Mouse (Mus musculus) forebrain, embryonic 16.5 days (tissue): ENCODE measurements at regions not wholly inside any gene's neighbourhood (a gene's known extent, or its start where the extent isn't known, plus 50 kb on each side); places are given as distances from the start of the nearest gene placed in this dataset.
A peak's percentile ranks its signal among the peaks of the same experiment; 100 is the strongest.

Experiments
- ATAC-seq: fragments of 200-750 bp; cut with Nextera tagmentation; 2 replicates; pipeline ENCODE4 v1.8.0; 2017; ENCODE audit warnings: mild to moderate bottlenecking, moderate library complexity
- H3K27ac ChIP-seq: fragments of 300-500 bp; sonication (generic); 2 replicates; pipeline ENCODE4 v1.5.1; 2014; ENCODE audit warnings: low read length, control low read depth
- H3K27me3 ChIP-seq: fragments of 300-500 bp; sonication (generic); replicated peaks from 2 replicates; pipeline ENCODE4 v1.6.1; 2014; ENCODE audit warnings: low read length; ENCODE audit not compliant: control insufficient read depth, insufficient read depth
- H3K36me3 ChIP-seq: fragments of 300-500 bp; sonication (generic); 2 replicates; pipeline ENCODE4 v1.6.1; 2014; ENCODE audit not compliant: control insufficient read depth, insufficient read depth
- H3K4me1 ChIP-seq: fragments of 300-500 bp; sonication (generic); replicated peaks from 2 replicates; pipeline ENCODE4 v1.6.1; 2014; ENCODE audit warnings: low read length; ENCODE audit not compliant: control insufficient read depth, insufficient read depth
- H3K4me2 ChIP-seq: fragments of 300-500 bp; sonication (generic); 2 replicates; pipeline ENCODE4 v1.6.1; 2014; ENCODE audit warnings: mild to moderate bottlenecking, low read length, control low read depth
- H3K4me3 ChIP-seq: fragments of 300-500 bp; sonication (generic); replicated peaks from 2 replicates; pipeline ENCODE4 v1.5.1; 2014; ENCODE audit warnings: mild to moderate bottlenecking, low read length, control low read depth
- H3K9ac ChIP-seq: fragments of 300-500 bp; sonication (generic); replicated peaks from 2 replicates; pipeline ENCODE4 v1.6.1; 2014; ENCODE audit warnings: low read depth, low read length, control low read depth
- H3K9me3 ChIP-seq: fragments of 300-500 bp; sonication (generic); 2 replicates; pipeline ENCODE4 v1.6.1; 2016; ENCODE audit warnings: low read length; ENCODE audit not compliant: control insufficient read depth
- WGBS: fragments of 180-500 bp; shearing (Covaris S2); extraction: QIAGEN DNeasy Blood & Tissue Kit; methylation state at CpG from one replicate; pipeline ENCODE4 v1.1.7; 2014; 5-methylcytosine and 5-hydroxymethylcytosine counted together

DNA sequence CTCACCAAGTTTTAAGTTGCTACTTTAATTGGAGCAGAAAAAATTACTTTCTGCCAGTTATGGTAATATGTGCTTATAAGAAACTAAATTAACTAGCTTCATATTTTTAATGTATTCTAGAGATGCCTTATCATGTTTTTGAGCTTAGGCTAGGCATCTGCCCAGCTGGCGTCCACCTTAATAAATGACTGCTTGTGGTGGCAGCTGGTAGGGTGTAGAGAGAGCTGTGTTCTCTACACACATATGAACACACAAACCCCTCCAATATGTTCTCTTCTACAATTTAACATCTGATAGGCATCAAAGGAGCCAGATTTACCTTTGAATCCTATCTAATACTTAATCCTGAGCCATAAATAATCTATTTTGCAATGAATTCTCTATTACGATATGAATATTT, 173.4 kb downstream of the Gm4340 start:
- peak; percentile 89 for ATAC-seq
- no peak overlapping the region for H3K9ac ChIP-seq
- H3K4me2 ChIP-seq = no peak overlapping the region
- H3K36me3 ChIP-seq = no peaks in the 10 kb centered on the region
- WGBS = 67% methylated on average over 2 of the region's 2 CpGs
- no peaks in the 10 kb centered on the region for H3K27me3 ChIP-seq
- H3K4me3 ChIP-seq = no peak overlapping the region
- no peak overlapping the region for H3K27ac ChIP-seq
- H3K4me1 ChIP-seq = no peaks in the 10 kb centered on the region
- H3K9me3 ChIP-seq = no peaks in the 10 kb centered on the region

DNA sequence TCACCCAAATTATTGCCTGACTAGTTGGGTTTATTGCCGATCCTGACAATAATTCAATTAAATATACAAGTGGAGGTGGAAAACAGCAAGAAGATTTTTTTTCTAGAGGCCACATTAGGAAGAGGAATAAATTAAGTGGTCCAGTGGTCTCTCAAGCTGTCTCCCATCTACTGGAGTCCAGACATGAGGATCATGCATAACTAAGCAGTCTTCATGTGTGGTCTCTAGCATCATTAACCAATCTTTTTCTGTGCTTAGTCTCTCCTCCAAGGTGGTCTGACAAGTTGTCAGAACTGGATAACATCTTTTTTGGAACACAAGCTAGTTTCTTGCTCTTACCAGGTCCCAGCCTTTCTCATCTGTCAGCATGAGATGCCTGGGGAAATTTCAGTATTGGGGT, 180.7 kb downstream of the Gm4340 start:
- 60% methylated on average over 1 of the region's 1 CpGs for WGBS
- no peaks in the 10 kb centered on the region for H3K4me1 ChIP-seq
- H3K27me3 ChIP-seq = no peaks in the 10 kb centered on the region
- no peak overlapping the region for H3K27ac ChIP-seq
- peak; percentile 62 for ATAC-seq
- H3K4me2 ChIP-seq = no peak overlapping the region
- H3K4me3 ChIP-seq = no peak overlapping the region
- H3K36me3 ChIP-seq = no peaks in the 10 kb centered on the region
- H3K9me3 ChIP-seq = no peaks in the 10 kb centered on the region
- H3K9ac ChIP-seq = no peak overlapping the region

DNA sequence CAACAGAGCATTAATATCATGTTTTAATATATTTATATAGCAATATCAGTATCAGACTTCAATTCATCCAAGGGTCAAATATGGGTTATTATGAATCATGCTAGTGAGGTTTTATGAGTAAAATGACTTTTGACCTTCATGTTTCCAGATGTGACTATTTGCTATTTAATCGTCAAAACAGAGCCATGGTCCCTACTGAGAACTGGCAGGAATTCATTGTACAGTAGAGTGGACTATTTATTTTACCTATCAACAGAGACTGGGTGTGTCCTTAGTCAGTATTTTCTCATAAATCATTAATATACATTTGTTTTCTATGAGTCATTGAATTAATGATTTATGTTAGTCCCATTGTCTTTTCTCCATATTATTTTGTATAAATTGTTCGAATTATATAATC, 194.4 kb downstream of the Gm4340 start:
- Histone ChIP-seq H3K4me1 (no peaks in the 10 kb centered on the region), H3K36me3 (no peaks in the 10 kb centered on the region), H3K9me3 (no peaks in the 10 kb centered on the region), H3K4me2 (no peak overlapping the region), H3K4me3 (no peak overlapping the region), H3K27ac (no peak overlapping the region), H3K27me3 (no peaks in the 10 kb centered on the region), H3K9ac (no peak overlapping the region)
- no peak for ATAC-seq
- 75% methylated on average over 2 of the region's 2 CpGs for WGBS

DNA sequence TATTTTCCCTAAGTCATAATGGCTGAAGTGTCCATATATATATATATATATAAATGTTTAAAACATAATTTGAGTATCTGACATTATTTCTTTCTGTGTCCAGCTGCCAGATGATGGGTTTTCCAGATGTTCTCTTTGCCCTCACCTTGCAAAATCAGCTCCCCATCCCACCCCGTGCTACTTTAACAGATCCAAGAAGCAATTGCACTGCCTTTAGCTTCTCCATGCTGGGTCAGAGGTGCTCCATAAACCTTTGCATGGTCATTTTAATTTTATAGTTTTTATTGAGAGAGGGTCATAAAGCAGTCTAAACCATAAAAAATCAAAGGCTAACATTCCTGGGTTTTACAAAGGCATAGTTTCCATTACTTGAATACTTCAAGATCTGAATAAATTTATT, 201.9 kb downstream of the Gm4340 start:
- WGBS = 94% methylated on average over 1 of the region's 1 CpGs
- ATAC-seq = no peak
- H3K27ac ChIP-seq = no peak overlapping the region

DNA sequence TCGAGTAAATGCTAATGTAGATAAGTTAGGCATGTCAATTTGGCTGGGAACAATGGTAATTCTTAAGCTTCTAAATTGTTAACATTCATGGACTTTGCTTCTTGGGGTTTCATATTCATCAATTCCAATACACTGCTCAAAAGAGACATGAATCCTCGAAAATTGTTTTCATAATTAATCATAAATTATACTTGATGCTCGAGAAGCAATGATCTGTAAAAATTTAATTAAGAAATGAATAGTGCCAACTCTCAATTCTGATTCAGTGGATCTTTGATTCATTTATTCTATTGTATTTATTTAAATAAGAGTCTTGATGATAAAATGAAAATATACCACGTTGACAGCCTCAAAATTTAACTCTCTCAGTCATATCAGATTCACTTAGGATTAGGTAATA, 214.9 kb downstream of the Gm4340 start:
- H3K4me2 ChIP-seq = no peak overlapping the region
- no peaks in the 10 kb centered on the region for H3K36me3 ChIP-seq
- no peak overlapping the region for H3K4me3 ChIP-seq
- H3K4me1 ChIP-seq = no peaks in the 10 kb centered on the region
- ATAC-seq = no peak
- no peak overlapping the region for H3K9ac ChIP-seq
- 52% methylated on average over 4 of the region's 4 CpGs for WGBS
- no peaks in the 10 kb centered on the region for H3K27me3 ChIP-seq
- H3K9me3 ChIP-seq = no peaks in the 10 kb centered on the region
- no peak overlapping the region for H3K27ac ChIP-seq

More for the DNA sequence above, 201.9 kb downstream of the Gm4340 start:
- Histone ChIP-seq H3K9me3 (no peaks in the 10 kb centered on the region), H3K4me1 (no peaks in the 10 kb centered on the region), H3K27me3 (no peaks in the 10 kb centered on the region), H3K4me2 (no peak overlapping the region), H3K4me3 (no peak overlapping the region), H3K36me3 (no peaks in the 10 kb centered on the region), H3K9ac (no peak overlapping the region)

DNA sequence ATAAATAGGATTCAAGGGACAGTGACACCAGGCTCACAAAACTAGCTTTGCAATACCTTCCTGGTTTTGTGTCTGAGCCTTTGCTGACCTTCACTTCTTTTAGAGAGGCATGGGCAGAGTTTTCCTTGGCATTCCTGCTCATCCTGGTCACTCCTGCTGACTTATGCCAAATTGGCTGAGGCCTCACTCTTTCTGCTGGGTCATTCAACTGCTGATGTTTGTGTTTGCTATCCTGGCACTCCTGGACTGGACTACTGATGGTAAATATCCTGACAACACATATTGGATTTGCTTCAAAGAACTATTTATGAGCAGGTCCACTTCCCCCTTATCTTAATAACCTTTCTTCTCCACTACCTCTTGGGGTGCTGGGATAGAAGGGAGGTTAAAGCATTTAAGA, 228.7 kb downstream of the Gm4340 start:
- Histone ChIP-seq H3K4me2 (no peak overlapping the region), H3K36me3 (no peaks in the 10 kb centered on the region), H3K4me3 (no peak overlapping the region), H3K4me1 (no peaks in the 10 kb centered on the region), H3K9ac (no peak overlapping the region), H3K9me3 (no peaks in the 10 kb centered on the region), H3K27ac (no peak overlapping the region), H3K27me3 (no peaks in the 10 kb centered on the region)
- ATAC-seq = no peak

DNA sequence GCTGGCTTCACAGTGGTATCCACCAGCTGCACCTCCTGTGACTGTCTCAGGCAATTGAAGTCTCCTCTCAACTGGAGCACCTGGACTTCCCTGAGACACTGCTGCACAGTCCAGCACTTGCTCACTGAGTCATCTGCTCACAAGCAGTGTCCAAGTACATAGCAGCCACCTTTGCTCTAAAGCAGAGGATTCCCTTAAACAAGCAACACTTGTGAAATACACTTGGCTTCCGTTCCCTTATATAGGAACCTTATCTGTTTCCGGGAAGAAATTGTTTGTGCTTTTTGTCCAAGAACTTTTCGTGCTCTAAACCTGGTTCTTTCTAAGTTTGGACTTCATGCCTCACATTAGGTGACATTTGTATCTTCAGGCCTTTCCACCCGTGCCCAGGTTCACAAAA, 229.3 kb downstream of the Gm4340 start:
- Histone ChIP-seq H3K9me3 (no peaks in the 10 kb centered on the region), H3K4me3 (no peak overlapping the region), H3K9ac (no peak overlapping the region), H3K4me1 (no peaks in the 10 kb centered on the region), H3K27me3 (no peaks in the 10 kb centered on the region), H3K4me2 (no peak overlapping the region), H3K27ac (no peak overlapping the region), H3K36me3 (no peaks in the 10 kb centered on the region)
- ATAC-seq = no peak
- WGBS = 90% methylated on average over 4 of the region's 4 CpGs

DNA sequence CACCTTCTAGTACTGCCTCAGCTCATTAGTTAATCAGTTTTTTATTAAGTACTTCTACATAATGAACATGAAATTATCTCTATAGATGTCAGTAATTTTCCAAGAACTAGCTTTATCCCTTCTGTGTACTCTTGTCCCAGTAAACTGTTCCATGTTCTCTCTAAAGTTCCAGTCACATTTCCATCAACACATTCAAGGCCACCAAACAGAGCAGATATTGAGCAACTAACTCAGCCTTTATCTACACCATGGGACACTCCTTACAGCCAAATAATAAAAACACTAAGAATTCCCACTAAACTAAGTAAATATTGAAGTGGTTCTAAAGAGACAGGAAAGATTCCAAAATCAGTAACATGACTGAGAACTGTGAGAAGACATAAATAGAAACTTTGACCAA, 229.9 kb downstream of the Gm4340 start:
- Histone ChIP-seq H3K9me3 (no peaks in the 10 kb centered on the region), H3K27me3 (no peaks in the 10 kb centered on the region), H3K9ac (no peak overlapping the region), H3K4me2 (no peak overlapping the region), H3K27ac (no peak overlapping the region), H3K4me1 (no peaks in the 10 kb centered on the region), H3K36me3 (no peaks in the 10 kb centered on the region), H3K4me3 (no peak overlapping the region)
- ATAC-seq = no peak

DNA sequence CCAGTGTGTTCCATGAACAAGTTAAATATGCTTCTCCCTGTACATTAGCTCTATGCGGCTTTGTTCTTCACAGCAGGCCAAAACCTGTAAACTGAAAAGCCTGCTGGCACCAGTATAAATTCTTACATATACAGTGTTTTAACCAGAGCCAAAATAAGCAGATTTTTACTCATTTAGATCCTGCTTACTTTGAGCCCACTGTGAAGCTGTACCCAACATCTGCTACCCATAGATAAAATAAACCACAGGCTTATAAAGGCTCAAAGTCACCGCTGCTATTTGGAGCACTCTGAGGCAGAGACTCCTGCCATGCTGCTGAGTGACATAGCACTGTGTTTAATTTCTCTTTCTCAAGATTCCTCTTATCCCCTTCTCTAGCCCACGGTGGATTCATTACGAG, 251.1 kb downstream of the Gm4340 start:
- Histone ChIP-seq H3K4me3 (no peak overlapping the region), H3K4me1 (no peaks in the 10 kb centered on the region), H3K36me3 (no peaks in the 10 kb centered on the region), H3K9me3 (no peaks in the 10 kb centered on the region), H3K27ac (no peak overlapping the region), H3K4me2 (no peak overlapping the region), H3K9ac (no peak overlapping the region), H3K27me3 (no peaks in the 10 kb centered on the region)
- 72% methylated on average over 4 of the region's 4 CpGs for WGBS
- ATAC-seq = no peak

DNA sequence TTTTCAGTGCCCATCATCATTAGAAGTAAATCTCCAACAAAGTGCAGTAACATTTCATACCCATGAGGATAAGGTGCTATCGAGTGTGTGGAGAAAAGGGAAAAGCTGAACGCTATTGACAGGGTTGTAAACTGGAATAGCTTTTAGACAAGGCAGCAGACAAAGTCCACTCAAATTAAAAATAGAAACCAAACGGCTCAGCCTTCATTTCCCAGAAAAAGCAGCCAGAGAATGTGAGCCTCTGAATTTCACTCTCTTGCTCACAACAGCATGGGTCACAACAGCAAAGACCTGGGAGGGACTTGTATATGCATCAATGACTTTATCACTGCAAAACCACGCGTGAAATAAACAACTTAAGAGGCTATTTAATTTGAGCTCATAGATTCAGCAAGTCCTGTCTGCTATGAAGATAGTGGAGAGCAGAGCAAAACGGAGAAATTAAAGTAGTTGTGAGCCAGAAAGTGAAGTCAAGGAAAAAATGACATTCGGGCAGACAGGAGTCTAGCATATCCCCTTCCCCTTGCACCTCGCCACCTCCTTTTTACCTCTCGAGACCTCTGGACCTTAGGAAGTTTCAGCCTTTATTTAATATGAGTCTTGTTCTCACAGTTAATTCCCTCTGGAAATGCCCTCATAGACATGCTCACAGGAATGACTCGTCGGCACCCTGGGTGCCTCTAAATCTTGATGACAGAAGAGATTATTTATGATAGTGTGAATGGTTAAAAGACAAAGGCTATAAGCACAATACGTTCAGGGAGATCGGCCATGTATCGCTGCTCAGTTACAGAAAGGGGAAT, 261.9 kb downstream of the Gm4340 start:
- Histone ChIP-seq H3K9ac (0 out of 2 replicates have a peak overlapping the region, but pooled peaks have one; percentile 22), H3K4me2 (peak overlapping the region; percentile 49), H3K9me3 (no peaks in the 10 kb centered on the region), H3K27me3 (no peaks in the 10 kb centered on the region), H3K4me1 (no peaks in the 10 kb centered on the region), H3K27ac (no peak overlapping the region), H3K4me3 (peak overlapping the region; percentile 23), H3K36me3 (no peaks in the 10 kb centered on the region)
- peak; percentile 52 for ATAC-seq
- 35% methylated on average over 14 of the region's 14 CpGs for WGBS
